Mouse (Mus musculus): ENCODE measurements around the gene Spo11. TPM values are rescaled to one million over a fixed set of nuclear protein-coding genes. Genes with fewer than 3 reads are reported as not detected.
A peak's percentile ranks its signal among the peaks of the same experiment; 100 is the strongest.

The Spo11 gene
- total and polyA plus RNA-seq, 2 experiments from 2014 or later, result 0.96 to 1.0 TPM

GRCm38 (mm10) chr2:172934891-172935740 lies 42.4 kb upstream of the Spo11 start:
- TF ChIP-seq CTCF (IDR thresholded peaks at IDR 0.05; ENCODE audit: low read depth), result no peak
- Histone ChIP-seq H3K4me3 (ENCODE audit: low read length) (no peak overlapping the region), H3K36me3 (ENCODE audit: insufficient read depth, low read length) (no peaks in the 10 kb centered on the region), H3K27ac (peak overlapping the region; percentile 72; the same call in 1 of the 2 replicates), H3K27me3 (ENCODE audit: insufficient read depth, low read length) (peaks cover 34% of the 10 kb centered on the region), H3K4me1 (ENCODE audit: insufficient read depth, low read length) (no peaks in the 10 kb centered on the region), H3K4me2 (ENCODE audit: low read depth, low read length) (peak overlapping the region; percentile 51), H3K9ac (replicated peaks; ENCODE audit: low read length) (peak overlapping the region; percentile 13; the same call in 1 of the 2 replicates), H3K9me3 (ENCODE audit: low read length) (no peaks in the 10 kb centered on the region)
- DNase-seq (ENCODE audit: low spot score), result no peak
- no peak for ATAC-seq
- 10% methylated on average over 30 of the region's 30 CpGs for WGBS

GRCm38 (mm10) chr2:172935776-172936562 lies 41.5 kb upstream of the Spo11 start:
- no peak overlapping the region for H3K4me3 ChIP-seq (ENCODE audit: low read length)
- 0 out of 2 replicates have a peak overlapping the region, but pooled peaks have one; percentile 51 for H3K4me2 ChIP-seq (ENCODE audit: low read depth, low read length)
- H3K9ac ChIP-seq (replicated peaks; ENCODE audit: low read length), result no peak overlapping the region
- H3K27ac ChIP-seq, result no peak overlapping the region
- ATAC-seq (no peak), DNase-seq (ENCODE audit: low spot score) (no peak)
- WGBS, result 39% methylated on average over 12 of the region's 12 CpGs
- no peaks in the 10 kb centered on the region for H3K9me3 ChIP-seq (ENCODE audit: low read length)
- no peaks in the 10 kb centered on the region for H3K36me3 ChIP-seq (ENCODE audit: insufficient read depth, low read length)
- peaks cover 34% of the 10 kb centered on the region for H3K27me3 ChIP-seq (ENCODE audit: insufficient read depth, low read length)
- no peaks in the 10 kb centered on the region for H3K4me1 ChIP-seq (ENCODE audit: insufficient read depth, low read length)
- TF ChIP-seq CTCF (IDR thresholded peaks at IDR 0.05; ENCODE audit: low read depth), result no peak

GRCm38 (mm10) chr2:172936844-172937243 lies 40.7 kb upstream of the Spo11 start:
- H3K4me3 ChIP-seq (ENCODE audit: low read length), result no peak overlapping the region
- no peak overlapping the region for H3K9ac ChIP-seq (replicated peaks; ENCODE audit: low read length)
- H3K9me3 ChIP-seq (ENCODE audit: low read length), result no peaks in the 10 kb centered on the region
- WGBS, result 49% methylated on average over 5 of the region's 5 CpGs
- no peaks in the 10 kb centered on the region for H3K36me3 ChIP-seq (ENCODE audit: insufficient read depth, low read length)
- DNase-seq (ENCODE audit: low spot score), result no peak
- H3K27ac ChIP-seq, result no peak overlapping the region
- no peak for TF ChIP-seq CTCF (IDR thresholded peaks at IDR 0.05; ENCODE audit: low read depth)
- H3K4me2 ChIP-seq (ENCODE audit: low read depth, low read length), result peak overlapping the region; percentile 85
- H3K27me3 ChIP-seq (ENCODE audit: insufficient read depth, low read length), result peaks cover 40% of the 10 kb centered on the region
- ATAC-seq, result no peak
- H3K4me1 ChIP-seq (ENCODE audit: insufficient read depth, low read length), result no peaks in the 10 kb centered on the region

GRCm38 (mm10) chr2:172937326-172938190 lies 39.9 kb upstream of the Spo11 start:
- Histone ChIP-seq H3K9ac (replicated peaks; ENCODE audit: low read length) (no peak overlapping the region), H3K4me3 (ENCODE audit: low read length) (peak overlapping the region; percentile 49; the same call in 1 of the 2 replicates), H3K9me3 (ENCODE audit: low read length) (no peaks in the 10 kb centered on the region), H3K36me3 (ENCODE audit: insufficient read depth, low read length) (no peaks in the 10 kb centered on the region), H3K27me3 (ENCODE audit: insufficient read depth, low read length) (peaks cover 47% of the 10 kb centered on the region), H3K27ac (peak overlapping the region; percentile 48; the same call in 1 of the 2 replicates), H3K4me2 (ENCODE audit: low read depth, low read length) (peak overlapping the region; percentile 85), H3K4me1 (ENCODE audit: insufficient read depth, low read length) (no peaks in the 10 kb centered on the region)
- ATAC-seq (no peak), DNase-seq (ENCODE audit: low spot score) (no peak)
- TF ChIP-seq CTCF (IDR thresholded peaks at IDR 0.05; ENCODE audit: low read depth), result no peak
- WGBS, result 16% methylated on average over 12 of the region's 12 CpGs

- peak; percentile 39 for DNase-seq (ENCODE audit: low spot score)
- Histone ChIP-seq H3K4me3 (ENCODE audit: low read length) (peak overlapping the region; percentile 49), H3K4me1 (ENCODE audit: insufficient read depth, low read length) (no peaks in the 10 kb centered on the region), H3K36me3 (ENCODE audit: insufficient read depth, low read length) (no peaks in the 10 kb centered on the region), H3K9ac (replicated peaks; ENCODE audit: low read length) (peak overlapping the region; percentile 43), H3K27me3 (ENCODE audit: insufficient read depth, low read length) (peaks cover 55% of the 10 kb centered on the region), H3K4me2 (ENCODE audit: low read depth, low read length) (peak overlapping the region; percentile 85), H3K27ac (peak overlapping the region; percentile 67; the same call in 1 of the 2 replicates), H3K9me3 (ENCODE audit: low read length) (no peaks in the 10 kb centered on the region)
- ATAC-seq, result no peak
- under 1% methylated on average over 57 of the region's 57 CpGs for WGBS
- TF ChIP-seq CTCF (IDR thresholded peaks at IDR 0.05; ENCODE audit: low read depth), result peak; percentile 42
Observed at GRCm38 (mm10) chr2:172938761-172939638, 38.5 kb upstream of the Spo11 start.
